Mouse (Mus musculus): ENCODE data around the gene Uchl3.

Gene Uchl3

DNA sequence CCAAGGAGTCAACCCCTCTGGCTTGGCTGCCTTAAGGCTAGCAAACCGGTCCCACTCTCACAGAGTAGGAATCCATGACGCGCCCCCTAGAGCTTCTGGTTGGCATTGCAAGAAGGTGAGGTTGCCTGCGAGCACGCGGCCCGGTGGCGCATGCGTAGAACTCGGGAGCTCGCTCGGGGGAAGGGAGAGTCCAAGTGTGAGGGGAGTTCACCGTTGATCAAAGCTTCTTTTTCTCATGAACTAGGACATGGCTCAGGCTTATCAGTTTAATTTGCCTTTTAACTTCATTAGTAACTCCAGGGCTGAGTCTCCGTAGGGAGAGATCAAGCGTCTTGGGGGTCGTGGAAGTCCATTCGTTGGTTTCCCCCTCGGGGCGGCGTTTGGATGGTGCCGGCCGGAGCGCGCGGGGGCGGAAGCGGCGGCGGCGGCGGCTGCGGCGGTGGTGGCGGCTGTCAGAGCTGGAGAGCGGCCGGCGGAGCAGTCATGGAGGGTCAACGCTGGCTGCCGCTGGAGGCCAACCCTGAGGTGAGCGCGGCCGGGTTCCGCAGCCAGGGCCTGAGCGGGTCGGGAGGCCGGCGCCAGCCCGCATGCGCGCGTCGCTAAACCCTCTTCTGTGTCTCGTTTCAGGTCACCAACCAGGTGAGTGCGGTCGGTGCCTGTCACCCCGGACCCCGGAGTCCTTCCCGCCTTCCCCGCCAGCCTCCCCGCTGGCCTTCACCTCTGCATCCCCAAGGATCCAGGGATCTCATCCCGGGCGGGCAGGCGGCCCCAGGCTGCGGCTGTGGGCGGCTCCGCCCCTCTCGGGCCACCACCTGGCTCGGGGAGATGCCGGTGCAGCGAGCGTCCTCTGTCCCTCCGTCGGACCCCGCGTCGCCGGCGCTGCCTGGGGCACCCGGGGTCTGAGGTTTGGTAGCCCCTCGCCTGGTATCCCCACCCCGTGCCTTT lies at the start of gene Uchl3:
Gene Uchl3 (plus strand): TSS at position 387 of the 945 bp plus-strand sequence.
- DNase-seq (ENCODE audit: low spot score in 2 of 2), result peak; percentile 96 to 97

DNA sequence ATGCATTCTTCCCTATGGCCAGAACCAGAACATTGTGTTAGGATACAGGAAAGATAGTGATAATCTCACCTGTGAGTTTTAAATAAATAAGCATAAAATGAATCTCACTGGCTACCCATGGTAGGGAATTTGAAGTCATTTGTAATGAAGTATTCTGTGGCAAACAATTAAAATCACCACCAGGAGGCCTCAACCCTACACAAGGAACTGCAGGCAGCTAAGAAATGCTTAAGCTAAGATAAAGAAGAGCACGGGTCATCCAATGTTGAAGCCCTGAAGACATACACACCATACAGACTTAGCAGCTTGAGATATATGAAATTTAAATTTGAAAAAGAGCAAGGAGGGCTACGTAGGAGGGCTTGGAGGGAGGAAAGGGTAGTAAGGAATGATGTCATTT lies 47.9 kb upstream of the Uchl3 start:
- DNase-seq (ENCODE audit: low spot score in 2 of 2), result no peak

DNA sequence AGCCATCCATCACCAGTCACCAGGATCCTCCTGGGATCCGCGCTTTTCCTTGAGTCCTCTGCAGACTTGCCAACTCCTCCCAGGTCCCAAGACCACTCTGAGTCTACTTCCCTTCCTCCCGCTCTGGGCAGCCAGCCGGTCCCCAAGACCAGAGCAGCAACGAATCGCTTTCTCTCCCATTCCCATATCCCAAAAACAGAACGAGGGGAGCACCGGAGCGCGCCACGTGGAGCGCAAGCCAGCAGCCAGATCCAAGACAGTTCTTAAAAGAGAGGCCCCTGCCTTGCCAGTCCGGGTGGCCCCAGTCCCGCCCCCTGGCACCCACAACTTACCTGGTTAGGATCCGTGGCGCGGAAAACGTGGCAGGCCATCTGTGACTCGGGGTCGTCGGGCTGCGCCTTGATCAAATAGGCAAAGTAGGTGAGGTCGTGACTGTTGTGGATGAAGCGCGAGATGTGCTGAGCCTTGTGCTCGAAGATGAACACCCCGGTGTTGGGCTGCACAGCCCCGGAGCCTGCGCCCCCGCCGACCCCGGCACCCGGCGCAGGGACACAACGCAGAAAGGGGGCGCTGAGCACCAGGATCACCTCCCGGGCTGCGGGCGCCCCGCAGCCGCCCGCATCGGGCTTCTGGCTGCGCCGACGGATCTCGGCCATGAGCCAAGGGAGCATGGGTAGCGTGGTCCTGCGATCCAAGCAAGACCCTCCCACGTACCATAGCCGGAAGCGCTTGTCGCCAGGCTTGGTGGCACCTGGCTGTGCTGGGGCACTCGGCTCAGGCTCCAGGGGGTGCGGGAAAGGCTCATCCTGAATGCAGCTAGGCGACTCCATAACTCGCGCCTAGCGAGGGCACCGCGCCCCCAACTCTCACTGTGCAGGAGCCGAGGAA lies 45.9 kb upstream of the Uchl3 start:
- peak in 1 of 2 experiments; percentile 1 for DNase-seq (ENCODE audit: low spot score in 2 of 2)

DNA sequence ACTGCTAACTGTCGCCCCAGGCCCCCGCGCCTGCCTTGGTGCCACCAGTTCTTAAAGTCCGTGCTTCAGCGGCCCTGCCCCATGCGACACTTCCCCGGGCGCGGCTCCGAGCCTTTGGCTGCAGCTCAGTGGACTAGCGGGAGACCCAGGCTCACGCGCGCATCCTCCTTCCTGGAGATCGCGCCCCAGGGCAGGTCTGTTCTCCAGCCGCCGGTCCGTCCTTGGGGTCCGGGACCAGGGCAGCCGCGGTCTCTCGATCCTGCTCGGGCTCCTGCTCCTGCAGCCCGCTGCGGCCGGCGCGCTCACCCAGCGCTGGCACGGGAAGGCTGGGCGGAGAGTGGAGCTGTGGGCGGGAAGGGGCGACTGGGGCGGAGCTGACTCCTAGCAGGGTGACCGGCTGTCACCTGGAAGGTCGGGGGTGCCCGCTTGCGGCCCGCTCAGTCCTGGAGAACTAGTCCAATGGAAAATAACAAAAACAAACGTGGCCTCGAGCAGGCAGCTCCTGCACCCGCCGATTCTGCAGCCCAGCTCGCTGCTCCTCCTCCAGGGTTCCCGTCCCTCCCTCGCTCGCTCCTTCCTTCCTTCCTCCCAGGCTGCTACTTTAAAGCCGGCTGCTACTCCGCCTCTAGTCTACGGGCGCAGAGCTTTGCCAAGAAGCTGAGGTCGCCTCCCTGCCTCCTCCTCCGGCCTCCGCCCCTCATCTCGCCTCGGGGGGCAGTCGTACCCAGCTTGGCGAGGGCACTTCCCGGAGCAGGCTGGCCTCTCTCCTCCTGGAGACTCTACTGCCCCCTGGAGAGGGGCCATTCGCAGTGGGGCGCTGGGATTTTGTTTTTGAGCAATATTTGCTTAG lies 45.0 kb upstream of the Uchl3 start, which contains the start of gene Tbc1d4:
Gene Tbc1d4 (minus strand): TSS at position 673 of the 850 bp plus-strand sequence.
- DNase-seq (ENCODE audit: low spot score in 2 of 2), result peak; percentile 5 to 21

DNA sequence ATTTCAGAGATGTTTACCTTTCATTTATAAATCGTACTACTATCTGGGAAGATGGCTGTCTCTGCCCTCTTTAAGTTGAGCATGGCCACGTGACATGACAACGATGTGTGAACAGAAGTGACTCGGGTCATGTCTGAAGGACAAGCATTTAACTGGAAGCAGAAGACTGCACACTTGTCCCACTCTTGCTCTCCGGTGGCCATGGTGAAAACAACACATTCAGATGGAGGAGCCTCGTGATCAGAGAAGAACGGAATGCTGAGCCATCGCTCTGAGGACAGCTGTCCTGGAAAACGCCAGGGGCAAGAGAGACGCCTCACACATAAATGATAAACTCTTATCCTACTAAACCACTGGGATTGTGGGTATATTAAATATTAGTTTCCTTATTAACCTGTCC lies 43.1 kb upstream of the Uchl3 start:
- no peak for DNase-seq (ENCODE audit: low spot score in 2 of 2)

DNA sequence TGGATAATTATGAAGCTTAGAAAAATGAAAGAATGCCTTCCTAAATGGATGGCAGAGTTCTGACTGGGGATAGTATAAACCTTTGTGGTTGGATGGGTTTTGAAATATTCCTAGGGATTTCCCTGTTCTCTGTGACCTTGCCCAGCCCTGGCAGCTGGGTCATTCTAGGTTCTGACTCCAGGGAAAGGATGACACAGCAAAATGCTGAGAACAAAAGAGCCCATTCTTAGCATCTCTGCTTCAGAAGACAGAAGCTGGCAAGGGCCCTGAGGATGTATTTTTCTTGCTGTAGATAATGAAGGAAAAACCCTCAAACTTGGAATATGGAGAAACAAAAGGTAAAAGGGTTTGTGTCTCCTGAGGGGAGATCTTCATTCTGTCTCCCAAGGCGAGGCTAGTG lies 40.6 kb upstream of the Uchl3 start:
- no peak for DNase-seq (ENCODE audit: low spot score in 2 of 2)

DNA sequence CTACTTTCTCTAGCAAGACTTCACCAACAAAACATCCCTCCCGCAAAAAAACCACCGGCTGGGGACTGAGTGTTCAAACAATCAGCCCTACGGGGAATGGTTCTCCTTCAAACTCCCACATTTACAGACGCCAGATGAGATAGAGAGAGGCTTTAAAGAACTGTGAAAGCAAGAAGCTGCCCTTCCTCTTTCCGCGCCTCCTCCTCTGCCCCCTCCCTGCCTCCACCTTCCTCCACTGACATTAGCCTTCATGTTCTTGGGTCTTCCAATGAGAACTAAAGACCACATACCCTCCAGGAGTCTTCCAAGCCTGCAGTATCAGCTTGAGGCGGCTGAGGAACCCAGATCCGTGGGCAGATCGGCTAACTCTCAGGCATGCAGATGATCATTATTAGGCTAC lies 37.6 kb upstream of the Uchl3 start:
- DNase-seq (ENCODE audit: low spot score in 2 of 2), result no peak

DNA sequence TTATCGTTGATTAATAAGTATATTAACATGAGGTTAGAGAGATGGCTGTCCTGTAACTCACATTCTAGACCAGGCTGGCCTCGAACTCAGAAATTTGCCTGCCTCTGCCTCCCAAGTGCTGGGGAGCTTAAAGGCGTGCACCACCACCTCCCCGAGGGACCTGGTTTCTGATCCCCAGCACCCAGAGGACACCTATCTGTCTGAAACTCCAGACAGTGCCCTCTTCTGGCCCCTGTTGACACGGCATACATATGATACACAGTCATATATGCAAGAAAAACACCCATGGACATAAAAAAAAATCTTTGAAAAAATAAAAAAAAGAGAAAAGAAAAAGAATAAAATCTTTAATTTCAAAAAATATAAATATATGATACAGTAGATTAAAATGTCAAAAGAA lies 36.1 kb upstream of the Uchl3 start:
- no peak for DNase-seq (ENCODE audit: low spot score in 2 of 2)

DNA sequence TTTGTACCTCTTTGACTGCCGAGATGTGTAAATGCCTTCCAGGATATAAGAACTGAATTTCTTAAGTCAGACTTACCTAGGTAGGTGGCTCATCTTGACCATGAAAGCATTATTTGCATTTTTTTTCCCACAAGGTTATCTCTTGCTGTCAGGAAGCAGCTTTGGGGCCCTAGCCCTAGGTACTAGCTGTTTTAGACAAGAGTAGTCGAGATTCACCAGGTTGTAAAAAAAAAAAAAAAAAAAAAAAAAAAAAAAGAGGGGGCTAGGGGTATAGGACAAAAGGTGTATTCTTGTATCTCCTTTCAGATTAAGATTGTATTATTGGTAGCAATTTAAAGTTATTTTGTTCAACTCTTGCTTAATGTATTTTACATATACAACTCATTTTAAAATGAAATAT lies 23.2 kb upstream of the Uchl3 start:
- no peak for DNase-seq (ENCODE audit: low spot score in 2 of 2)

DNA sequence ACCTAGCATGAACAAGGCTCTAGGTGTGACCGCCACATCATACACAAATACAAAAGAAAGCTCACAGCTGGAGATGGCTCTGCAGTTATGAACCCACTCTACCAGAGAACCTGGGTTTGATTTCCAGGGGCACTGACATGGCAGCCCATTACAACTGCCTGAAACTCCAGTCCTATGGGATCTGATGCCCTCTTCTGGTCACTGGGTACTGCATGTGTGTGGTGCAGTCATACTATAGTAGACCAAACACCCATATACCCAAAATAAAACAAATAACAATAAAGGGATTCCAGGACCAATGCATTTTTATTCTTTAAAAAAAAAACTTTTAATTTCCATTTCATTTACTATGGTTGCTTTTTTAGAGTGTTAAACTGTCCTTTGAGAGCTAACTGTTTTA lies 18.0 kb upstream of the Uchl3 start:
- no peak for DNase-seq (ENCODE audit: low spot score in 2 of 2)

DNA sequence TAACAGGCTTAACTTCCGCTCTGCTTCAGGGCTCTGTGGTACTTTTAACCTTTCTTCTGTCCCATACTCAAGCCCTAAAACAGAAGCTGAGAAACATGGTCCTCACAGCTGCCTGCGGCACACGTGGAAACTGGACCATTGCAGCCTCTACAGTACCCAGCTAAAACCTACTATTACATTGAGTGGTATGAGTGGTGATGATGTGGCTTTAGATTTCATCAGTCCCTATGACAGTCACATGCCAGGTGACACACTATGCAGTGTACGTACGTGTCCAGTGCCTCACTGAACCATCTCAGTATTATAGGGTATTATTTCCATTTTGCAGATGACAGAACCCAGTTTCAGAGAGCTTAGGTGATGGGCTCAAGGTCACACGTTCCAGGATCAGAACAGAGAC lies 16.4 kb upstream of the Uchl3 start:
- no peak for DNase-seq (ENCODE audit: low spot score in 2 of 2)

DNA sequence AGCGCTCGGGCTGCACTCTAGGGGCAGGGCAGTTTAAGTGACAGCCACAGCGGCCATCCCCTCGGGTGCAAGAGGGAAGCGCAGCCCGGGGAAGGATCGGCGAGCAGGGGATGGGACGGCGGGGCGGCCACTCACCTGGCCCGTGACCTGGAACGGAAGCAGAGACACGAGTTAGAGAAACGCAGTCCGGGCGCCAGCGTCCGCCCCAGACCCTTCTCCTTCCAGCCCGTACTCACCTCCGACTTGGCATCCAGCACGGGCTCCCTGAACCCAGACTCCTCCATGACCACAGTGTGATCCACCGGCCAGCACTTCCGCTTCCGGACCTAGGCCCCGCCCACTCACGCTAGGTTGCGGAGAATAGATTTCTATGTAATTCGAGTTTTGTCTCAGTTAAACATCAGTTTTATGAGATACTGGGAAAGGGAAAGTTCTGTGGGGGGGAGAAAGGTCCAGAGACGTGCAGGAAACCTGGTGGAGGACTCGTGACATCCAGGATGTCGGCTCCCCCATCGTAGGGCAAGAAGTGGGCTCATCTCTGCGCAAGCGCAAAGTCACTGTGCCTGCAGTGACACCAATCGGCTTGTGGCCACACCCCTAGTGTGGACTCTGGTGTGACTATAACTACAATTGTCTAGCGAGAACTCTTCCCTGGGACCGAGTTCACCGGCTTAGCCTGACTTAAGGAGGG lies 13.5 kb upstream of the Uchl3 start, which contains the start of gene Commd6:
Gene Commd6 (minus strand): TSS at position 534 of the 691 bp plus-strand sequence.
- DNase-seq (ENCODE audit: low spot score in 2 of 2), result peak; percentile 87 to 89

DNA sequence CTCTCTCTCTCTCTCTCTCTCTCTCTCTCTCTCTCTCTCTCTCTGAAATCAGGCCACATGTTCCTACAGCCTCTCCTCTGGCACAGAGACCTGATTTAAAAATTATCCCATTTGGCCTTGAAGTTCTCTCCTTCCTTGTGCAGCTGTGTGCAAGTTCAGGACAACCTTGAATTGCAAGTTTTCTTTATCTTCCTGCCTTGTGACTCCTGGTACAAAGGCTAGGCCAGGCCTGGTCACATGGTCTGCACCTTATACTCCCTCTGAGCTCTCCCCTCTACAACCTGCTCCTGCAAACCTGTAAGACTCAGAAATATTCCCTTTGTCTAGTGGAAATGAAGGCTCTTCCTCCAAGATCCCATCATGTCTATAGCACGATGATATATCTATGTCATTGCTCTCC lies 8.8 kb upstream of the Uchl3 start:
- no peak for DNase-seq (ENCODE audit: low spot score in 2 of 2)

DNA sequence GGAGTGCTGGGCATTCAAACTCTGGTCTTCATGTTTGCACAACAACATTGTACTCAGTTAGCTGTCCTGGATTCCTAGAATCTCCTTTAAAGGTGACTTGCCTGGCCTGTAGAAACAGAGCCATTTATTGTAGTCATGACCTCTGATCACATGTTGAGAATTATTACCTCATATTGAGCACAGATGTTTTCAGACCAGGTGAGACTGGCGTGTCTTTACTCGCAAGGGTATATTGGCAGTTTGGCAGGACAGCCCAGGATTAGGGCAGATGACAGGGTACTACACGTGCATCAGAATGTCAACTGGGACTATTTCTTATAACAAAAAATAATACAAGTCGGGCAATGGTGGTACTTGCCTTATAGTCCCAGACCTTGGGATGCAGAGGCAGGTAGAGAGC lies 3.2 kb upstream of the Uchl3 start:
- DNase-seq (ENCODE audit: low spot score in 2 of 2), result no peak

DNA sequence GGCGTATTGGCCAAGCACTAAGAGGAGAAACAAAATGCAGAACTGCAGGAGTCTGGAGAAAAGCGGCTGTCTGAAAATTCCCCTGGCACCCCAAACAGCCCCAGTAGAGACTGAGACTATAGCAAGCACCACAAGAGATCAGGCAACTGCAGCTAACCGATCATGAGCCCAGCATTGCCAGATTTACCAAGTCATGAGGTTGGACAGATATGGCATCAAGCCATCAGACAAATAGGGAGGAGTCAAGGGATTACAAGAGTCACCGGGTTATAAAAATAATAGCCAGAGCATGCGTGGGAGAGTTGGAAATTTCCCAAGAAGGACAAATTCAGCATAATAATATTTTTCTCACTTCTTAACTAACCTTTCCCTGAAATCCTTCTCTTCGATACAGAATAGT lies 1.2 kb upstream of the Uchl3 start:
- no peak for DNase-seq (ENCODE audit: low spot score in 2 of 2)

DNA sequence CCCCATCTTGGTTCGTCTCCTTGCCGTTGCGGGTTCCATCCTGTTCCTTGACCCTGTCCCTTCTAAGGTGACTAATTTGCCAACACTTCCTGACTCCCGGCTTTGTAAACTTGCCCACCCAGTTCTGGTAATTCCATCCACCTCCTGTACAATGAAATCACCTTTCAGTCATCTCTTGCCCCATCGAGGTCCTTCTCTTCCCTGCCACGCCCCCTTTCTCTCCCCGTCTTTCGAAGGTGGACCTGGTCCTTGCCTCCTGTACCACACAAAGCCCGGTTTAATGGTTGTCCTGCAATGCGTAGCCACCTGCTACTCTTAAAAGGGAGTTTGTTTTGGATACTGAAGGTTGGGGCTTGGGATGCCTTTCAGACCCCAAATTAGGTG lies 751 bp downstream of the Uchl3 start:
- DNase-seq (ENCODE audit: low spot score in 2 of 2), result no peak

DNA sequence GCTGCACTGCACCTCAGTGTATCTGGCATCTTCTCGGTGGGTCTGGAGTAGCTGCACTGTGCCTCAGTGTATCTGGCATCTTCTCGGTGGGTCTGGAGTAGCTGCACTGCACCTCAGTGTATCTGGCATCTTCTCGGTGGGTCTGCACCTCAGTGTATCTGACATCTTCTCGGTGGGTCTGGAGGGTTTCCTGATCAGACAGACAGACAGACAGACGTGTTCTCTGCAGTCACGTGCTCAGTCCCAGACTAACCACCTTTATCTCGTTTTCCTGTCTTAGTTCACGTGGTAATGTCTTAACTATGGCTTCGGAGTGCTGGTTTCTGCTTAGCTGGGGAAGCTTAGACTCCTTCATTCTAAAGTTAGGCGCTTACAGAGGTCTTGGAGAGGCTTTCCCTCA lies 2.5 kb downstream of the Uchl3 start:
- DNase-seq (ENCODE audit: low spot score in 2 of 2), result peak in 1 of 2 experiments; percentile 16

DNA sequence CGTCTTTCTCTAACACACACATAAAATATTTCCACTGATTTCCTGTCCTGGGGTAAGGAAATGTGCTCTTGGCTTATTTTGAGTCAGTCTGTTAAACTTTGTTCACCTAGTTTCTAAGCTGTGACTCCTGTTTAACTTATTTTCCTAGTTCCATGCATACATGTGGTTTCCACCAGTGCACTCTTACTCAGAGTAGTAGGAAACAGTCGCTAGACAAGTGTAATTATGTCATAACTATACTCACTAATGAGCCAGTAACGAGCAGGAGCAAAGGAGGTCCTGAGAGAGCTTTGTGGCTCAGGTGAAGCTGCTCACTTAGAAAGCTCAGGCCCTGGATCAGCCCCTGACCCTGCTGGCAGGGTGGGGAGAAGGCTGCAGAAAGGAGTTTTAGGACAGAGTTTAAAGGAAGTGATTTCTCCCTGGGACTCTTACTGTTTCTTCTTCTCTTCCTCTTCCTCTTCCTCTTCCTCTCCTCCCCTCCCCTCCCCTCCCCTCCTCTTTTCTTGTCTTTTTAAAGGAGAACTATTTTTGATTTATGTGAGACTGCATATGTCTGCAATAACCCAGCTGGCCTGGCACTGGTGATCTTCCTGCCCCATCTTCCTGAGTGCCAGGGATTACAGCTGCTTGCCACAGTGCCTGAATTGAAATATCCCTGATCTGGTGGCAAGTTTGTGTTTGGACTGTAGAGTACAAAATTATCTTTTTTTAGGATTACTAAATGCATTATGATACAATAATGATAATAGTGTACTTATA lies 8.1 kb downstream of the Uchl3 start:
- DNase-seq (ENCODE audit: low spot score in 2 of 2), result no peak

DNA sequence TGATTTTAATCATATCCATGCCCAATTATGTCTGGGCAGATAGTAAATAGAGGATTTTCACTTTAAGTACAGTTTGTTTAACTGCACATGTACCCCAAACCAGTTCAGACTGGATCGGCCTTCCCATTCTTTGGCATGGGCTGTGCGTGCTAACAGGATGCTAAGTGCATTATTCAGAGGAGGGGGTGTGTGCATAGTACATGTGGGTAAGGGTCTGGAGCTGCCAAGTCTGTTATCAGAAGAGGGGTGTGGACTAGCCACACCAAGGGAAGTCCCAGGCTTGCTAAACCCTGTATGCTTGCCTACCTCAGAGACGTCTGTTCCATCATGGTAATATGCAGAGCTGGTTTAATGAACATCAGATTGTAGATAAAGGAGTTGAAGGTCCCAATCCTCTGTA lies 10.5 kb downstream of the Uchl3 start:
- no peak for DNase-seq (ENCODE audit: low spot score in 2 of 2)

DNA sequence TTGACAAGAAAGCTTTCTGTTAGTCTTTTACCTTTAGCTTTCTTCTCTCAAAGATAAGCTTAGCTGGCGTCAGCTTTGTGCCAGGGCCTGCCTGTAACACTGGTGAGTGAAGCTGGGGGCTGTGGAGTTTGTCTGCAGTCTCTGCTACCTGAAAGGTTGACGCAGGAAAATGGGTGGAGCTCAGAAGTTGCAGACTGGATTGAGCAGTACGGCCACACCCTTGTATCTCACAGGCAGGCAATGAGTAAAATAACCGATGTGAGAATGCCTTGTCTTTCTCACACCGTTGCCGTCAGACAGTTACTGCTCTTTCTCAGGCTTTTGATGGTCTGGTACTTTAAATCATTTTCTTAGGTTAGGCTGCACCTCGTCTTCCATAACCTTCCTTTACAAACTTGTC lies 12.3 kb downstream of the Uchl3 start:
- no peak for DNase-seq (ENCODE audit: low spot score in 2 of 2)

Measured in natural killer cell, adult 2 months (primary cell).